Mouse (Mus musculus): Measurements from ENCODE around the gene Rbms3. TPM values are rescaled to one million over a fixed set of nuclear protein-coding genes. Genes with fewer than 3 reads are reported as not detected.
A peak's percentile ranks its signal among the peaks of the same experiment; 100 is the strongest.

The Rbms3 gene
- polyA plus RNA-seq, 1 experiment from 2014 or later = 90.2 TPM

- Histone ChIP-seq H3K27me3 (ENCODE audit: control insufficient read depth, insufficient read depth, low read length) (no peaks in the 10 kb centered on the region), H3K36me3 (ENCODE audit: control insufficient read depth, insufficient read depth, low read length) (no peaks in the 10 kb centered on the region), H3K4me1 (ENCODE audit: control insufficient read depth, insufficient read depth, low read length) (peaks cover 14% of the 10 kb centered on the region; the same call in 1 of the 2 replicates), H3K27ac (ENCODE audit: low read length) (no peak overlapping the region), H3K4me3 (ENCODE audit: low read depth, low read length) (no peak overlapping the region), H3K9me3 (ENCODE audit: control insufficient read depth, low read depth, low read length) (no peaks in the 10 kb centered on the region), H3K9ac (replicated peaks; ENCODE audit: low read depth, low read length) (no peak overlapping the region), H3K4me2 (replicated peaks; ENCODE audit: low read depth, low read length) (no peak overlapping the region)
- 56% methylated on average over 9 of the region's 9 CpGs for WGBS
- ATAC-seq (ENCODE audit: insufficient number of reproducible peaks, insufficient read depth, low FRiP score, low read depth) = peak; percentile 35; the same call in 1 of the 2 replicates
These were observed 251.4 kb downstream of the Rbms3 start for GRCm38 (mm10) chr9:117378131-117378890.

GRCm38 (mm10) chr9:117375776-117376175, 253.9 kb downstream of the Rbms3 start:
- peaks cover 14% of the 10 kb centered on the region; the same call in 1 of the 2 replicates for H3K4me1 ChIP-seq (ENCODE audit: control insufficient read depth, insufficient read depth, low read length)
- H3K4me2 ChIP-seq (replicated peaks; ENCODE audit: low read depth, low read length) = no peak overlapping the region
- WGBS = 94% methylated on average over 3 of the region's 3 CpGs
- H3K4me3 ChIP-seq (ENCODE audit: low read depth, low read length) = no peak overlapping the region
- H3K9me3 ChIP-seq (ENCODE audit: control insufficient read depth, low read depth, low read length) = no peaks in the 10 kb centered on the region
- H3K27ac ChIP-seq (ENCODE audit: low read length) = no peak overlapping the region
- H3K36me3 ChIP-seq (ENCODE audit: control insufficient read depth, insufficient read depth, low read length) = no peaks in the 10 kb centered on the region
- no peak for ATAC-seq (ENCODE audit: insufficient number of reproducible peaks, insufficient read depth, low FRiP score, low read depth)
- no peak overlapping the region for H3K9ac ChIP-seq (replicated peaks; ENCODE audit: low read depth, low read length)
- no peaks in the 10 kb centered on the region for H3K27me3 ChIP-seq (ENCODE audit: control insufficient read depth, insufficient read depth, low read length)

- no peak for ATAC-seq (ENCODE audit: insufficient number of reproducible peaks, insufficient read depth, low FRiP score, low read depth)
- H3K4me1 ChIP-seq (ENCODE audit: control insufficient read depth, insufficient read depth, low read length) = 0 out of 2 replicates have a peak, but pooled peaks cover 5% of the 10 kb centered on the region
- H3K27ac ChIP-seq (ENCODE audit: low read length) = no peak overlapping the region
- H3K36me3 ChIP-seq (ENCODE audit: control insufficient read depth, insufficient read depth, low read length) = no peaks in the 10 kb centered on the region
- WGBS = 28% methylated on average over 7 of the region's 7 CpGs
- no peak overlapping the region for H3K4me3 ChIP-seq (ENCODE audit: low read depth, low read length)
- no peaks in the 10 kb centered on the region for H3K9me3 ChIP-seq (ENCODE audit: control insufficient read depth, low read depth, low read length)
- H3K27me3 ChIP-seq (ENCODE audit: control insufficient read depth, insufficient read depth, low read length) = no peaks in the 10 kb centered on the region
- no peak overlapping the region for H3K9ac ChIP-seq (replicated peaks; ENCODE audit: low read depth, low read length)
- H3K4me2 ChIP-seq (replicated peaks; ENCODE audit: low read depth, low read length) = no peak overlapping the region
These were observed 256.5 kb downstream of the Rbms3 start for GRCm38 (mm10) chr9:117373164-117373741.

- Histone ChIP-seq H3K4me1 (ENCODE audit: control insufficient read depth, insufficient read depth, low read length) (no peaks in the 10 kb centered on the region), H3K9me3 (ENCODE audit: control insufficient read depth, low read depth, low read length) (no peaks in the 10 kb centered on the region), H3K4me2 (replicated peaks; ENCODE audit: low read depth, low read length) (no peak overlapping the region), H3K4me3 (ENCODE audit: low read depth, low read length) (no peak overlapping the region), H3K27ac (ENCODE audit: low read length) (no peak overlapping the region), H3K9ac (replicated peaks; ENCODE audit: low read depth, low read length) (no peak overlapping the region), H3K36me3 (ENCODE audit: control insufficient read depth, insufficient read depth, low read length) (no peaks in the 10 kb centered on the region), H3K27me3 (ENCODE audit: control insufficient read depth, insufficient read depth, low read length) (no peaks in the 10 kb centered on the region)
- ATAC-seq (ENCODE audit: insufficient number of reproducible peaks, insufficient read depth, low FRiP score, low read depth) = no peak
- 56% methylated on average over 5 of the region's 5 CpGs for WGBS
These were observed 257.7 kb downstream of the Rbms3 start for GRCm38 (mm10) chr9:117371980-117372379.

- H3K4me1 ChIP-seq (ENCODE audit: control insufficient read depth, insufficient read depth, low read length) = no peaks in the 10 kb centered on the region
- H3K36me3 ChIP-seq (ENCODE audit: control insufficient read depth, insufficient read depth, low read length) = no peaks in the 10 kb centered on the region
- H3K27ac ChIP-seq (ENCODE audit: low read length) = no peak overlapping the region
- no peaks in the 10 kb centered on the region for H3K9me3 ChIP-seq (ENCODE audit: control insufficient read depth, low read depth, low read length)
- 94% methylated on average over 6 of the region's 6 CpGs for WGBS
- H3K4me3 ChIP-seq (ENCODE audit: low read depth, low read length) = no peak overlapping the region
- no peak overlapping the region for H3K4me2 ChIP-seq (replicated peaks; ENCODE audit: low read depth, low read length)
- H3K9ac ChIP-seq (replicated peaks; ENCODE audit: low read depth, low read length) = no peak overlapping the region
- no peak for ATAC-seq (ENCODE audit: insufficient number of reproducible peaks, insufficient read depth, low FRiP score, low read depth)
- H3K27me3 ChIP-seq (ENCODE audit: control insufficient read depth, insufficient read depth, low read length) = no peaks in the 10 kb centered on the region
These were observed 259.6 kb downstream of the Rbms3 start for GRCm38 (mm10) chr9:117370086-117370485.

GRCm38 (mm10) chr9:117368016-117368415, 261.7 kb downstream of the Rbms3 start:
- no peak for ATAC-seq (ENCODE audit: insufficient number of reproducible peaks, insufficient read depth, low FRiP score, low read depth)
- H3K4me3 ChIP-seq (ENCODE audit: low read depth, low read length) = no peak overlapping the region
- 96% methylated on average over 4 of the region's 4 CpGs for WGBS
- H3K27me3 ChIP-seq (ENCODE audit: control insufficient read depth, insufficient read depth, low read length) = no peaks in the 10 kb centered on the region
- no peak overlapping the region for H3K9ac ChIP-seq (replicated peaks; ENCODE audit: low read depth, low read length)
- H3K27ac ChIP-seq (ENCODE audit: low read length) = no peak overlapping the region
- no peak overlapping the region for H3K4me2 ChIP-seq (replicated peaks; ENCODE audit: low read depth, low read length)
- H3K9me3 ChIP-seq (ENCODE audit: control insufficient read depth, low read depth, low read length) = no peaks in the 10 kb centered on the region
- no peaks in the 10 kb centered on the region for H3K36me3 ChIP-seq (ENCODE audit: control insufficient read depth, insufficient read depth, low read length)
- H3K4me1 ChIP-seq (ENCODE audit: control insufficient read depth, insufficient read depth, low read length) = no peaks in the 10 kb centered on the region

- Histone ChIP-seq H3K4me3 (ENCODE audit: low read depth, low read length) (no peak overlapping the region), H3K36me3 (ENCODE audit: control insufficient read depth, insufficient read depth, low read length) (no peaks in the 10 kb centered on the region), H3K27ac (ENCODE audit: low read length) (no peak overlapping the region), H3K9me3 (ENCODE audit: control insufficient read depth, low read depth, low read length) (no peaks in the 10 kb centered on the region), H3K4me1 (ENCODE audit: control insufficient read depth, insufficient read depth, low read length) (no peaks in the 10 kb centered on the region), H3K4me2 (replicated peaks; ENCODE audit: low read depth, low read length) (no peak overlapping the region), H3K27me3 (ENCODE audit: control insufficient read depth, insufficient read depth, low read length) (no peaks in the 10 kb centered on the region), H3K9ac (replicated peaks; ENCODE audit: low read depth, low read length) (no peak overlapping the region)
- no peak for ATAC-seq (ENCODE audit: insufficient number of reproducible peaks, insufficient read depth, low FRiP score, low read depth)
- 63% methylated on average over 3 of the region's 3 CpGs for WGBS
These were observed 265.1 kb downstream of the Rbms3 start for GRCm38 (mm10) chr9:117364610-117365009.

GRCm38 (mm10) chr9:117361431-117361830, 268.3 kb downstream of the Rbms3 start:
- no peak overlapping the region for H3K9ac ChIP-seq (replicated peaks; ENCODE audit: low read depth, low read length)

More at GRCm38 (mm10) chr9:117361431-117361830, 268.3 kb downstream of the Rbms3 start:
- Histone ChIP-seq H3K36me3 (ENCODE audit: control insufficient read depth, insufficient read depth, low read length) (no peaks in the 10 kb centered on the region), H3K4me2 (replicated peaks; ENCODE audit: low read depth, low read length) (no peak overlapping the region), H3K27ac (ENCODE audit: low read length) (no peak overlapping the region), H3K27me3 (ENCODE audit: control insufficient read depth, insufficient read depth, low read length) (no peaks in the 10 kb centered on the region), H3K4me1 (ENCODE audit: control insufficient read depth, insufficient read depth, low read length) (peaks cover 3% of the 10 kb centered on the region), H3K9me3 (ENCODE audit: control insufficient read depth, low read depth, low read length) (no peaks in the 10 kb centered on the region), H3K4me3 (ENCODE audit: low read depth, low read length) (no peak overlapping the region)
- no peak for ATAC-seq (ENCODE audit: insufficient number of reproducible peaks, insufficient read depth, low FRiP score, low read depth)
- 68% methylated on average over 5 of the region's 5 CpGs for WGBS
